Mouse (Mus musculus): ENCODE data around the gene Ice2. TPM values are rescaled to one million over a fixed set of nuclear protein-coding genes. Genes with fewer than 3 reads are reported as not detected.

Gene Ice2
- polyA plus RNA-seq, 1 experiment from 2014 or later: 6.7 TPM

DNA sequence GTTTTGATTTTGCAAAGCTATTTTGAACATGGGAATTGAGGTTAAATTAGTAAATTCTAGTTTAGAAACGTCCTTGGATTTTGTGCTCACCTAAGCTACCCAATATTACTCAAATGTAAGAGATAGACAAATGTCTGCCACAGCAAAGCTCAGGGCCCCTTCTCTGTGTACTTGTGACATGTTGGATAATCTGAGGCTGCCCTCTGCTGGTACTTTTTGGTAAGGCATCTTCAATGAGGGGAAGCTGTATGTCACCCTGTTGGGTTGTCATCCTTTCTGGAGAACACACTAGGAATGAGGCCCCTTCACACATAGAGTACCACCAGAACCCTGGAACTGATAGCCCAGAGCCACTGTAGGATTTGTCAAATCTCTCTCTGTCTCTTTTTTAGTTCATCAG, 82.6 kb downstream of the Ice2 start:
- DNase-seq (peak; percentile 42), ATAC-seq (ENCODE audit: low read depth) (no peak)
- H3K36me3 ChIP-seq: peaks cover 12% of the 10 kb centered on the region

More for the DNA sequence above, 82.6 kb downstream of the Ice2 start:
- H3K4me3 ChIP-seq (replicated peaks): no peak overlapping the region
- no peak overlapping the region for H3K4me2 ChIP-seq
- no peaks in the 10 kb centered on the region for H3K27me3 ChIP-seq
- no peaks in the 10 kb centered on the region for H3K9me3 ChIP-seq (replicated peaks)
- no peak overlapping the region for H3K27ac ChIP-seq
- WGBS (ENCODE audit: insufficient replicate concordance): 0% methylated on average over 1 of the region's 1 CpGs
- H3K4me1 ChIP-seq (replicated peaks): 0 out of 2 replicates have a peak, but pooled peaks cover 4% of the 10 kb centered on the region
- H3K9ac ChIP-seq: no peak overlapping the region

Small RNA genes within 50 kb of the gene (microRNA-seq; reads per million reads assigned to microRNA genes)
- gene Mir3109: 2.9 reads per million, percentile 3 among the genes with 10 or more reads in this experiment

Other genes with a start within 250 kb of the Ice2 start
- 94.0 and 100 TPM in 2 replicates for gene Anxa2, start 55.7 kb downstream of the Ice2 start, polyA plus RNA-seq (2015; fragmentation: Nextera tagmentation; extraction: Ambion mirVana)

All from liver, embryonic 13.5 days (tissue).